Mouse (Mus musculus) lung, postnatal 0 days (tissue): Measurements from ENCODE around the gene Mas1.

Experiments used
- CTCF ChIP-seq: IDR thresholded peaks from 2 replicates; pipeline ENCODE4 v1.5.1; 2016; ENCODE audit warnings: antibody characterized with exemption, mild to moderate bottlenecking
- EP300 ChIP-seq: IDR thresholded peaks from 2 replicates; pipeline ENCODE4 v1.6.1; 2016; ENCODE audit warnings: antibody characterized with exemption, mild to moderate bottlenecking, control low read depth

DNA sequence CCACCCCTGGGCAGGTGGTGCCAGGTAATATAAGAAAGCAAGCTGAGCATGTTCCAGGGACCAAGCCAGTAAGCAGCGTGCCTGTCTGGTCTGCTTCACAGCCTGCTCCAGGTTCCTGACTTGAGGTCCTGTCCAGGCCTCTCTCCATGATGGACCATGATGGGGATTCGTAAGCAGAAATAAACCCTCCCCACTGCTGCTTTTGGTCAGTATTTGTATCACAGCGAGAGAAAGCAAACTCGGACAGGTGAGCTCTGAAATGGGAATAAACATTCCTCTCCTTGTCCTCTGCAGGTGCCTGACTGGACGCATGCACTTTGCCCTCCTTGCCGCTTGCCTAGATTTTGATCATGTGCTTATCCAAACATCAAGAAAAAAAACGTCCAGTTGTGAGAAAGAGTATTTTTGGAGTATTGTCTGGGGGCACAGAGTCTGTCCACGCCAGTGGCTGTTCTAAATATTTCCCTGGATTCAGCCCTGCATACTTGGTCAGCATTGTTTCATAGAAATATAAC lies 8.9 kb downstream of the Mas1 start:
- TF ChIP-seq CTCF (no peak), EP300 (no peak)
